Mouse (Mus musculus): ENCODE data around the gene Stab2.

- TF ChIP-seq POLR2A (IDR thresholded peaks at IDR 0.05; ENCODE audit: borderline replicate concordance, extremely low read depth, insufficient read depth, insufficient read length, poor library complexity, severe bottlenecking): no peak
- TF ChIP-seq CTCF (IDR thresholded peaks at IDR 0.05; ENCODE audit: borderline replicate concordance, extremely low read depth, insufficient read depth, insufficient read length): peak; percentile 33; the same call in 1 of the 2 replicates
Measured at GRCm38 (mm10) chr10:86824093-86824492, 183.7 kb downstream of the Stab2 start.
